Mouse (Mus musculus): Measurements from ENCODE around the gene Frmd3.
A peak's percentile ranks its signal among the peaks of the same experiment; 100 is the strongest.
"Not testable (repeated sequence)": the region's sequence is repeated elsewhere in the genome, so short reads cannot be mapped to it uniquely, and the experiment has no call there.

Frmd3 gene

DNA sequence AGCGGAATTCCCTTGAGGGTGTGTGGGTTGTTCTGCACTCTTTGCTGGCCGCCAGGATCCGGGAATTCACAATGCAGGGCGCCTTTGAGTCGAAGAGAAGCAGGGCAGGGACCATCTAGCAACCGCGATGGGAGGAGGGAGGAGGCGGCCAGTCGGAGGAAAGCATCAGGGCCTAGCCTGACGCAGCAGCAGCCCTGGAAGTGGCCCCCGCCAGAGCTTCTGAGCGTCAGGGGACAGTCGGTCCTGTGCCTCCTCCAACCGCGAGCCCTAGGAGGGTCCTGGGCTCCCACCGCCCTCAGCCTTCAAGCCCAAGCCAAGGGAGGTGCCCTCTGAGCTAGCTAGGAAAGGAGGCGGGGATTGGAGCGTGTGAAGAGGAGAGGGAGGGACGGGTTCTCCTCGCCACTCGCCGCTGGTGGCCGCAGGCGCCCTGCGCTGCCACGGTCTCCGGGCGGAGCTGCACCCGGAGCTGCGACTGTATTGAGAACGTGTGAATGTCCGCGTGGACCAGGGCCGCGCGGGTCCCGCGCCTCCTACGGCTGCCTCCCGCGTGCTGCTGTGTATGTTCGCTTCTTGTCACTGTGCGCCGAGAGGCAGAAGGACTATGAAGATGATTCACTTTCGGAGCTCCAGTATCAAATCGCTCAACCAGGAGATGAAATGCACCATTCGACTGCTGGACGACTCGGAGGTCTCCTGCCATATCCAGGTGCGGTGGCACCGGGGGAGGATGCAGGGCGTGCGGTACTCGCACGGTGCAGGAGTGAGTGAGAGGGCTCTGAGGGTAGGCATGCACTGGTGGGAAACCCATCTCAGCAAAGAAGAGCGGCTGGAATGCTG lies at the start of gene Frmd3:
TSS of gene Frmd3 (plus strand) at position 232 of the 837 bp plus-strand sequence.
- no peak for DNase-seq

DNA sequence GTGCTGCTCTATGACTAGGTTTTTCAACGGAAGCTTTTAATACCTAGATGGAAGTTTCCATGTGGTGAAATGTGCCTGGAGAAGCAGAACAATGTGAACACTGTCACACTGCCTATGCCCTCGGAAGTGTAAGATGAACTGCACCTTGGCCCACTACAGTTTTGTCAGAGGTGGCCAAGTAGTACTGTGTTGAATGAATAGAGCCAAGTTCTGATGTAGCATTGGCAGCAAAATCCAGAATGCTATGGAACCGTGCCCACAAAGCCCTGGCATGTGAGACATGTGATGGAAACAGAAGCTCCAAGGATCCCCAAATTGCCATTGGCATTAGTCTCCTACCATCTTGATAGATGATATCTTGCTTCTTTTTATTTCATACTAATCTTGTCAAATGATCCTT lies 32.8 kb upstream of the Frmd3 start:
- no peak for DNase-seq

DNA sequence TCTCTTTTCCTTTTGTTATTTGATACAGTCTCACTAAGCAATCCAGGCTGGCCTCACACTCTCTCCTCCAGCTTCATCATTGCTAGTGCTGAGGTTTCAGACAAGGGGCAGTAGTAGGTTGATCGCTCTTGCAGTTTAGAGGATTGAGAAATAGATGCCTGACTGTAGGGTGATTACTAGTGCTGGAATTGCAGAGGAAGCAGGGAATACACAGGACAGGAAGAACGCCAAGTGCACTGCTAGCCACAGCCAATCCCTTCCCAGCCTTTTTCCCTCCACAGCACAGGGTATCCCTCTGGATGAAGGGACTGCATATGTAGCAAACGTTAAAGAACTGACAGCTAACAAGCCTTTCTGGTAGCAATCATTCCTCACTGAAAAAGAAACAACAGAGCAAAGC lies 965 bp upstream of the Frmd3 start:
- DNase-seq: no peak

DNA sequence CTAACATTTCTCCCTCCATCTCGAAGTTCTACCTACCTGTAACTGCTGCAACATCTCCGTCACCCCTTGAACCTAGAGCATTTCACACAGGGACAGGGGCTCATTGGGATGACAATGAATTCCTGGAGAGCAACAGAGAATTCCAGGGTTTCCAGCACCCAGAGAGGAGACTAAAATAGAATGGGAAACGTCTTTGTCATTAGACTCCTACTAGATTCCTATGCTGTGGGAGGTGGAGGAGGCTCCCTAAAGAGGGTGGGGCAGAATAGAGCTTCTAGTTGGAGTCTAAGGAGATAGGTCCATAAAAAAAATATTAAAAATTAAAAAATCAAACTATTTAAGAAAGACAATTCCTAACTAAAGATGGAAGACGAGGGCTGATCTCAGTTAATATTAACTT lies 542 bp upstream of the Frmd3 start:
- DNase-seq: no peak

DNA sequence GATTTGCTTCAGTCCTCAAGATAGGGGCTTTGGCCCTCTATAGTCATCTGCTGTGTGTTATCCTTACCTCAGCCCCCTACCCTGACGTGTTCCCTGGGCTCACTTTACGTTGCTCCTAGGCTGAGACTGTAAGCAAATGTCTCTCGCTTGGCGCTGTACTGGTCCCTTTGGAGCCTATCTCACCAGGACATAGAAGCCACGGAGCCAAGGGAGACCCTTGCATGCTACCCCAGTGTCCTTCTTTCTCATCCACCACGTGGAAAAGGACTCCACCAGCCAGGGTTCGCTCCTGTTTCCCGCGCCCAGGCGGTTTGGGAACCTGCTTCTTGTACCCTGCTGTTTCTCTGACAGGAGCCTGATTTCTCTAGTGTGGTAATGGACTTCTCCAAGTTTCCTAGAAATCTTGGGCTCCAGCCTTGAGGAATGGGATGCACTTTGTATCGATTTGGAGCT lies 832 bp downstream of the Frmd3 start:
- DNase-seq: no peak

DNA sequence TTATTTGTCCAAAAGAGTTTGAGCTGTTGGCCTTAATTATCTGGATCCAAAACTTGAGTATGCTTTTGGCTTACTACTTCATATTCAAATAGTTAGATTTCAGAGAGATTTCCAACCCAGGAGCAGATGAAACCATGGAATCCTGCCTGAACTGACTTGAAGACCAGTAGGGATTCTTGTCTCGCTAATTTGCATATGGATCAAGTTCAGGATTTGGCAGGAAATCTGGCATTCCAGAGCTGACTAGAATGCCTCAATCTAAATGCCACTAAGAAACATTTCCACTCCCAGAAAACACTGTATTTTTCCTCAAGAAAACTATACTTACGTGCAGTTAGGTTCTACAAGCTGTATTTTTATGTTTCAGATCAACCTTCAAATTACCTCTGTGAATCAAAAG lies 6.8 kb downstream of the Frmd3 start:
- DNase-seq: no peak

DNA sequence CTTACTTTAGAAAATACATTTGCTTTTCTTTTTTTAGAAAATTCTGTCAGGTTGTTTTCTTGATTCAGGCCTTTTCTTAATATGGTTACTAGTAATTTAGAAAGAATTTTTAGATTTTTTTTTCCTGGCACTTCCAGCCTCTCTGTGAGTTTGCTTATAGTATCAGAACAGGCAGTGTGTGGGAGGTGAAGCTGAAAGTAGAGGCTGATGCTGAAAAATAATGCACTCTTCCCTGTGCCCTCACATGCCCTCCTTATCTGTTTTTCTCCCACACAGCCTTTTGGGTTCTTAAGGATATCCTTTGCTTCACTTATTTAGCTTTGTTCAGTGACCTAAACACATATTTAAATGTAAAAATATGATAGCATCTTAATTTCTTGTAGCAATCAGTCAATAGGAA lies 30.0 kb downstream of the Frmd3 start:
- DNase-seq: no peak

DNA sequence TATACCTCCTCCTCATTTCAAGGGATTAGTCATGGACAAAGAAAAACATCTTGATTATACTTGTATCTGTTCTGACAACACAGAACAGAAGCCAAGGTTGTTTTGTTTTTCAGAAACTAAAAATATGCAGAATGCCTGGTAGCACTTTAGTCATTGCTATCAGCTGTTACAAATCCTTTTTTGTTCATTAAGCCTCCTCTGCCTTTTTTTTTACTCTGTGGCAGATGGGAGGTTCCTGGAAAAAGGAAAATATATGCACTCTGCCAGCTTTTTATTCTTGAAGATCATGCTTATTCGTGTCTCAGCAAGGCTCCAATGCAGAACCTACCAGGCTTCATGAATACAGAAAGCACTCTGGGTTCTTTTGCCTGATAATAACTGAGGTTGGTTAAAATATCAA lies 38.5 kb downstream of the Frmd3 start:
- DNase-seq: no peak

DNA sequence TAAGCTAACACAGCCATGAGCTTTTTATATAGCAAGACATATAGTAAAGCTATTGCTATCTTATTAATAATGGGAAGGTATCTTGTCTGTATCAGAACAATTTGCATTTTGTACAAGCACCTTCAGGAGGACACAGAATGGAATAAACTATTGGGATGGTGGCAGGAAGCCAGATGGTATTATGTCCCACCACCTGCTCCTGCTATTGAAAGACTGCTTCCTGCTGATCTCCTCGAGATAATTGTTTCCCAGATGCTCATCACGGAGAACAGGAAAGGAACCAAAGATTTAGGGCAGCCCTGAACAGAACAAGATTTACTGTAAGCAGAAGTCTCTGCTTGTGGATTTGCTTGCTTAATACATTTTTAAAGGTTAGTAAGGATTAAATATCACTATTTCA lies 63.5 kb downstream of the Frmd3 start:
- DNase-seq: no peak

DNA sequence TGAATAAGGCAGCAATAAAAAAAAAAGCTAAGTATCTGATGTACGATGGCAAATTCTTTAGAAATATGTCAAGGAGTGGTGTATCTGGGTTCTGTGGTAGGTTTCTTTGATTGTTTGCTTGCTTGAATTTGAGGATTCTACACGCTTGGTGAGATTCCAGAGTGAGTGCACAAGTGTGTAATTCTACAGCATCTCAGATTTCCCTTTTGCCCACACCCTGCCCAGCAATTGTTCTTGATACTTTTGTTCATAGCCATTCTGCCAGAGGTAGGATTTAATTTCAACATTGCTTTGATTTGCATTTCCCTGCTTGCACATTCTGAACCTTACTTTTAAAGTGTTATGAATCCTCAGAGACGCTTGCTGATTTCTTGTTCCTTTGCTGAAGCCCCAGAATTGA lies 97.6 kb downstream of the Frmd3 start:
- DNase-seq: no peak

DNA sequence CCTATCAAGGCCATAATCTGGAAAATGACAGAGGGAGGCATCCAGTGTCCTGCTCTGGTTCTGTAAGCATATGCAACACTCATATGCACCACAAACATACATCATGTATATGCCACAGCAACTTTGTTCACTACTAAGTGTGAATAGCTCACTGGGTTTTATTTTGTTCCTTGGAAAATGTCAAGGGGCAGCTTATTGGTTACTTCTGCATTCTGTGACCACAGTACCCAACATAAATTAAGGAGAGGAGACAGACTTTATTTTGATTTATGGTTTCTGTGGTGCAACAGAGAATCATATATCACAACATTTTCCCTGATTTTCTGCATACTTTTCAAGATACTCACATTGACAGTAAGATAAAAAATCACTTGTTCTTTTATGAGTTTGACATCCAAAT lies 178.3 kb downstream of the Frmd3 start:
- no peak for DNase-seq

DNA sequence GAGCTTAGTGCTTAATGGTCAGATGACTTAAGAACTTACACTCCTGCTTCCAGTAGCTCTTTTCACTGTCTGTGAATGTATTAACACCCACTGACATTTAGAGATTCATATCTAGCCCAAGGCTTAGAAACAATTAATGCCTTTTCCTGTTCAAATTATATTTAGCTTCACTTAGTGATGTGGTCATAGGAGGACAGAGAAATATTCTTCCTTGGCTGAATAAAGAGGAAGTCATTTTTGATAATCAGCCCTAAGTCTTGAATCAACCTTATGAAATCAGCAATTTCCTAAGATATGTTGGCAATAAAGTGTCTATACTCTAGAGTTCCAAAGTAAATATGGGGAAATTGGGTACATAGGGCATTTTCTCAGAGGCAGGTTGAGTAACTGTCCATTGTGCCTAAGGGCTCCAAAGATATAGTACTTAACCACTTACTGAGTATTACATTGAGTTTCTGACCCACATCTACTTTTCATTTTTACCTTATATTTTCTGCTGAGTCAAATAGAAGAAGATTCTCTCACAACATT lies 188.1 kb downstream of the Frmd3 start:
- no peak for DNase-seq

DNA sequence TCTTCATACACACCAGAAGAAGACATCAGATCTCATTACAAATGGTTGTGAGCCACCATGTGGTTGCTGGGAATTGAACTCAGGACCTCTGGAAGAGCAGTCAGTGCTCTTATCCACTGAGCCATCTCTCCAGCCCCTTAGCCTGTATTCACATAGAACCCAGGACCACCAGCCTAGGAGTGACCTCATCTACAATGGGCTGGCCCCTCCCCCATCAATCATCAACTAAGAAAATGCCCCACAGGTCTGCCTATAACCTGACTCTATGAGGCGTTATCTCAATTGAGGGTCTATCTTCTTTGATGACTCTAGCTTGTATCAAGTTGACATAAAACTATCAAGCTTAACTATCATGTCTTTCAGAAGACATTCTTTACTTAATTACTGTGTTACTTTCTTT lies 208.5 kb downstream of the Frmd3 start:
- DNase-seq: not testable (repeated sequence)

DNA sequence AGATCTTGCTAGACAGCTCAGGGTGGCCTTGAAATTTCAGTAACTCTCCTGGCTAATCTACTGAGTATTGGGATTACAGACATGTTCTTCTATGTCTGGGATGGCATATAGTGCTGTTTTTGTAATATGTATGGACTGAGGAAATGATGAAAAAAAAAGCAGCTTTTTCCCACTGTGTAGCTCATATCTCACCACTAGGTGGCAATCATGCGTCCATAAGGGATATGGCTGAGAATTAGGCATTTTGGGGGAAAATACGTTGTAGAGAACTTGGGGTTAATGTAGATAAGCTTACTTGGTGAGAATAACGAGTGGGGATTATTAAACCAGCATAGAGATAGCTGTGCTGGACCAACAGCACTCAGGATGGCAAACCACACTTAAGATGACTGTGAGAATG lies 209.1 kb downstream of the Frmd3 start:
- peak; percentile 19 for DNase-seq

DNA sequence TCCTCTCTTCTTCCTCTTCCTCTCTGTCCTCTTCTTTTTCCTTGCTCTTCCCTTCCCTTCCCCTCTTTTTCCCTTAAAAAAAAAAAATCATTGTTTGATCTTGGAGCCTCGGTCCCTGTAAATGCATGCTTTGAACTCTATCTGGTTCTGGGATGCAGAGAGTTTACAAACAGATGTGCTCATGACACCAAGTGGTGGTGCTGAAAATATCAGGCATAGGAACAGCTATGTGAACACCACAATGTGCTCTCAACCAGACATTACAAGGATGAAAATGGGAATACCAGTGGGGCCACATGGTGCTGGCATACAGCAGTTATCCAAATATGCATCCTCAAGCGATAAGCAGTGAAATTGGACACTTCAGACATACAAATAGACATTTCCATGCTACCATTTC lies 211.0 kb downstream of the Frmd3 start:
- no peak for DNase-seq

DNA sequence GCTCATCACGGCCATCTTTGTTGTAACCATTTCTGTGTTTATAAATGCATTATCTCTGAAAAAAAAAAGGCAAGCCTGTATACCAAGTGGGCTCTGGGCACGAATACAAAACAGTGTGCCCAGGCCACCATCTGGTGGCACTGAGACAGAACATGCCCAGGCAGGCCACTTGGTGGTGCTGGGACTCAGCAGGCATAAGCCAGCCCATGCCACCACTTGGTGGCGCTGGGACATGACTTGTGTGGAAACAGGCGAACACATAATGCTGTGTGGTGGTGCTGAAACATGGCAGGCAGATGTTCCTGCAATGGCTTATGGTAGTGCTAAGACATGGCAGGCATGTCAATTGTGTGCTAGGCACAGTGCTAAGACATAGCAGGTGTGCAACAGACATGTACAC lies 217.8 kb downstream of the Frmd3 start:
- DNase-seq: peak; percentile 13

DNA sequence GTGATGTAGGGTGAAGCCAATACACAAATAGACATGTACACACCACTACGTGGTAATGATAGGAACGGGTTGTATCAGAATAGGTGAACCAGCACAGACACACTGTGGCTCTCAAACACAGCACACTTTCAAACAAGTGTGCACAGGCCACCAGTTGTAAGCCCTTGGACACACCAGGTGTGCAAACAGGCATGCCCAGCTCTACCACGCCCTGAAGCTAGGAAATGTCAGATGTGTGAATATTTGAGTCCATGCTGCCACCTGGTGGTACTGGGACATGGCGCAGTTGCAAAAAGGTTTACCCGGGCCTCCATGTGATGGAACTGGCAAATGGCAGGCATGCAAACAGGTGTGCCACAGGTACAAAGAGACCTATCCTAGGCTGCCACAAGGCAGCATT lies 218.2 kb downstream of the Frmd3 start:
- peak; percentile 66 for DNase-seq

DNA sequence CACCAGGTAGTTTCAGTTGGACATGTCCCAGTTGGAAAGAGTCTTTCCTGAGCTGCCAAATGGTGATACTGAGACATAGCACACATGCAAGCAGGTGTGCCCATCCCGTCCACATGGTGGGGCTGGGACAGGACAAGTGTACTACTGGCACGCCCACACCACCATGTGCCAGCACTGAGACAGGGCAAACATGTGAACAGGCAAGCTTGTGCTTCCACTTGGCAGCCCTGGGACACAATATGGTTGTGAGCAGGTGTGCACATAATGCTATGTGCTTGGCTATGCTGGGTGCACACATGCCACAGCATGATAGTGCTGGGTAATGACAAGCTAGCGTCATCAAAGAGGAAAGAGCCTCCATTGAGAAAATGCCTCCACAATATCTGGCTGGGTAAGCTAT lies 220.3 kb downstream of the Frmd3 start:
- no peak for DNase-seq

DNA sequence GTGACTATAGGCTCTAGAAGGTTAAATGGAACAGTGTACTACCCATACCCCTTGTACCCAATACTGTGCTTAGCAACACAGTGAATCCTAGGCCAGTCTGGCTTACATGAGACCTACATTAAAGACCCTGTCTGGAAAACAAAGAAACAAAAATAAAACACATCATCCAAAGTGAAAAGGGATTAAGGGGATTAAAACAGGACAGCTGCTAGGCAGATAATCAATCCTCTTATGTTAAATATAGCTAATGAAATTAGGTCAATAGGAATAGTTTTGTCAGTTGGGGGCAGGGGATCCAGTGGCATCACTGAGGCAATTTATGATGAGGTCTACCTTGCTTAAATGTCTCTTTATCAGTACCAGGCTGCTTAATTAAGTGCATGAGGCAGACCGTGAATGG lies 228.9 kb downstream of the Frmd3 start, which contains the start of gene Kdm4c:
TSS of gene Kdm4c (plus strand) at position 322 of the 400 bp plus-strand sequence.
- no peak for DNase-seq

Data from kidney, adult 9 months (tissue).